Mouse (Mus musculus) liver, embryonic 16.5 days (tissue): ENCODE results near the gene U2af1l4. TPM values are rescaled to one million over a fixed set of nuclear protein-coding genes. Genes with fewer than 3 reads are reported as not detected.
A peak's percentile ranks its signal among the peaks of the same experiment; 100 is the strongest.

Experiments used
- ATAC-seq: fragments of 200-750 bp; cut with Nextera tagmentation; 2 replicates; pipeline ENCODE4 v1.8.0; 2017; ENCODE audit warnings: low read depth, mild to moderate bottlenecking, moderate number of reproducible peaks, moderate library complexity
- H3K27ac ChIP-seq: fragments of 300-500 bp; sonication (generic); 2 replicates; pipeline ENCODE4 v1.5.1; 2014; ENCODE audit warnings: mild to moderate bottlenecking, low read length
- H3K27me3 ChIP-seq: fragments of 300-500 bp; sonication (generic); 2 replicates; pipeline ENCODE4 v1.6.1; 2014; ENCODE audit warnings: low read depth, low read length, mixed read lengths; ENCODE audit not compliant: control insufficient read depth, insufficient read depth
- H3K36me3 ChIP-seq: fragments of 300-500 bp; sonication (generic); 2 replicates; pipeline ENCODE4 v1.6.1; 2014; ENCODE audit warnings: mild to moderate bottlenecking; ENCODE audit not compliant: control insufficient read depth, insufficient read depth
- H3K4me1 ChIP-seq: fragments of 300-500 bp; sonication (generic); 2 replicates; pipeline ENCODE4 v1.6.1; 2014; ENCODE audit warnings: low read depth, low read length, mixed read lengths; ENCODE audit not compliant: control insufficient read depth
- H3K4me2 ChIP-seq: fragments of 300-500 bp; sonication (generic); 2 replicates; pipeline ENCODE4 v1.6.1; 2014; ENCODE audit warnings: low read depth, low read length, mixed read lengths
- H3K4me3 ChIP-seq: fragments of 300-500 bp; sonication (generic); 2 replicates; pipeline ENCODE4 v1.5.1; 2014; ENCODE audit warnings: low read depth, mild to moderate bottlenecking, low read length
- H3K9ac ChIP-seq: fragments of 300-500 bp; sonication (generic); 2 replicates; pipeline ENCODE4 v1.6.1; 2014; ENCODE audit warnings: low read depth, low read length
- H3K9me3 ChIP-seq: fragments of 300-500 bp; sonication (generic); replicated peaks from 2 replicates; pipeline ENCODE4 v1.6.1; 2016; ENCODE audit warnings: low read length; ENCODE audit not compliant: control insufficient read depth
- WGBS: fragments of 180-500 bp; shearing (Covaris S2); extraction: QIAGEN DNeasy Blood & Tissue Kit; methylation state at CpG from one replicate; pipeline ENCODE4 v1.1.7; 2014; ENCODE audit not compliant: insufficient replicate concordance; 5-methylcytosine and 5-hydroxymethylcytosine counted together
- polyA plus RNA-seq: library from polyadenylated mRNA; unstranded; fragments of >200 nt; fragmentation: Nextera tagmentation; extraction: Ambion mirVana; gene quantifications from 2 replicates; pipeline ENCODE4 v1.2.1, GENCODE M21; 2015

Gene U2af1l4
- polyA plus RNA-seq, 1 experiment from 2014 or later = 32.6 TPM

DNA sequence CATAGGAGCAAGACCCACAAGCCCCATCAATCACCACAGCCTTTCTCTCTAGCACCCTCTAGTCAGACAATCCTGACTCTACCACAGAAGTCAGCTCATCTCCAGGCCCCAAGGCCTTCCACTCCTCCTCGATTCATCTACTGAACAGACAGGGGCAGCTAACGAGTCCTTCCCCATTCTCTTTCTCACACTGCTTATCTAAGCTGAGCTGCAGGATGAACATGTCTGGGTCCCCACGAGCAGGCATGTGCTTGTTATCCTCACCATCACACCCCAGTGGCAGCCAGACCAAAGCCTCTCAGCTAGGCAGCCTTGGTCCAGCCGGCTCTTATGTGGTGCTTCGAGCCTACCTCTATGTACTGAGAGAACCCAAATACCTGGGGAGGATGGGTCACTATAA, 9.3 kb downstream of the U2af1l4 start:
- H3K4me3 ChIP-seq = no peak overlapping the region
- ATAC-seq = peak; percentile 27; the same call in 1 of the 2 replicates
- H3K36me3 ChIP-seq = peaks cover 82% of the 10 kb centered on the region
- no peak overlapping the region for H3K27ac ChIP-seq
- H3K4me1 ChIP-seq = peaks cover 7% of the 10 kb centered on the region
- 46% methylated on average over 5 of the region's 5 CpGs for WGBS
- no peak overlapping the region for H3K9ac ChIP-seq
- H3K27me3 ChIP-seq = no peaks in the 10 kb centered on the region
- H3K4me2 ChIP-seq = no peak overlapping the region
- no peaks in the 10 kb centered on the region for H3K9me3 ChIP-seq

DNA sequence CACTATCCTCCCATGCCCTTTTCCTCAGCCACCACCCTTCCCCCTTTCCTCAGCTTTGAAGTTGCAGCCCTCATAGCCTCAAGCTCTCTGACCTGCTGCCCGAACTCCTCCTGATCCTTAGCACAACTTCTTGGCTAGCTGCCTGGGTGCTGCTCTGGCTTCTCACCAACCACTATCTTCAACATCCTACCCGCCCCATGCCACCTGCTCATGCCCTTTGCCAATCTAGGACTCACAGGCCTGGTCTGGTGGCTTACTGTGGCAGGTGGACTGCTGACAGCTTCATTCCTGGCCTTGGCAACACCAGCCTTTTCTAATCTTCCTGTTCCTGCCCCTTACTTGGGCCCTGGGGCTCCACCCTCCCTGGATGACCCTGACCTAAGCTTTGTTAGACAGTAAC, 9.9 kb downstream of the U2af1l4 start:
- no peak overlapping the region for H3K27ac ChIP-seq
- H3K36me3 ChIP-seq = peaks cover 85% of the 10 kb centered on the region
- H3K27me3 ChIP-seq = no peaks in the 10 kb centered on the region
- H3K9ac ChIP-seq = no peak overlapping the region
- no peaks in the 10 kb centered on the region for H3K9me3 ChIP-seq
- 0 out of 2 replicates have a peak, but pooled peaks have one; percentile 28 for ATAC-seq
- no peak overlapping the region for H3K4me2 ChIP-seq
- peaks cover 7% of the 10 kb centered on the region for H3K4me1 ChIP-seq
- no peak overlapping the region for H3K4me3 ChIP-seq
- WGBS = 55% methylated on average over 2 of the region's 2 CpGs

DNA sequence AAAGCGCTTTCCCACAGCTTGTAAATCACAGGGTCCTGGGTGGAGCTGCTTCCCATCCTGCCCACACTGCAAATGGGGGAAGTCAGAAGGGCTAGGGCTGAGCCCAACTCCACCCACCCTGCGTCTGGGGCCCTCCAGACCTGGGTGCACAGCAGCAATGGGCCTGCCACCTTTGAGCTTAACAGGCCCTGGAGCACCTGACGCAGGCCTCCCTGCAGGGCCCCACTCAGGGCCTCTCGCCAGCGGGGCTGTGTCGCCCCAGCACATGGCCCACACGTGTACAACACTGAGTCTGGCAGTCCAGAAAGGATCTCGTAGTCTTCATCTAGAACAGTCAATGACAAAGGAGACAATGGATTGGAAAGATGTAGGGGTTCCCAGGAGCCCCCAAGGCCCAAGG, 16.8 kb downstream of the U2af1l4 start:
- no peak overlapping the region for H3K4me2 ChIP-seq
- ATAC-seq = no peak

DNA sequence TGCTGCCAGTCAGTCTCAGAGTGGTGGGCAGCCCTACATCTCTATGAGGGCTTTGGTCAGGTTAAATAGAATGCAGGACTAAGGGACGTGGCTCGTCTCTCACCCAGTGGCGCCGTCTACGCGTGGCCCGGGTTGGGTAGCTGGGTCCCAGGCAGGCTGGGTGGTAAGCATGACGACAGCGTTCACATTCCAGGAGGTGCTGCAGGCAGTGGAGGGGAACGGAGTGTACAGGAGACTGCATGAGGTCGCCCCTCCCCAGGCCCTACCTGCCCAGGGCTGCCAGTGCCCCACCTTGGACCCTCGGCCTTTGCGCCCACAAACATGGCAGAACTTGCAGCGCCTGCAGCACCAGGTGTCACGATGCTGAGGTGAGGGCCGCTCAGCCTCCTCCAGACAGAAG, 18.4 kb downstream of the U2af1l4 start:
- Histone ChIP-seq H3K9me3 (no peaks in the 10 kb centered on the region), H3K4me3 (no peak overlapping the region), H3K27me3 (no peaks in the 10 kb centered on the region), H3K27ac (no peak overlapping the region), H3K4me1 (peaks cover under 1% of the 10 kb centered on the region), H3K9ac (no peak overlapping the region), H3K36me3 (peaks cover 79% of the 10 kb centered on the region), H3K4me2 (no peak overlapping the region)
- WGBS = 86% methylated on average over 16 of the region's 16 CpGs
- ATAC-seq = no peak

More for the DNA sequence above, 16.8 kb downstream of the U2af1l4 start:
- Histone ChIP-seq H3K27ac (no peak overlapping the region), H3K9ac (no peak overlapping the region), H3K36me3 (peaks cover 78% of the 10 kb centered on the region), H3K4me1 (no peaks in the 10 kb centered on the region), H3K9me3 (no peaks in the 10 kb centered on the region), H3K27me3 (no peaks in the 10 kb centered on the region), H3K4me3 (no peak overlapping the region)
- 77% methylated on average over 8 of the region's 8 CpGs for WGBS

DNA sequence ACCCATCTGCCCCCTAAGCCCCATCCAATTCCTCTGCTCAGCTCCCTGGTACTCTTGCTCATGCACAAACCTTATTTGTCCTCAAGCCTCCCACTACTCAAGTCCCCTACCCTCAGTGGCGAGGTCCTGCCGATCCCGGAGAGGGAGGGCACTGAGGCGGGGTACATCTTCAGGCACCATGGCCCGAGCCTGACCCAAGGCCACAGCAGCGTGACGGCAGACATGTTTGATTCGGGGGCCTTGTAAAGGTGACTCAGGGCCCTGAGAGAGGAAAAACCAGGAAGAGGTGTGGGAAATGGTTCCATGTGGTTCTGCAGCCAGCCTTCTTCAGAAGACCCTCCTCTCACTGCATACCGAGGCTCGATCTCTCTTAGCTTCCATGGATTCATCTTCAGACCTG, 21.2 kb downstream of the U2af1l4 start:
- H3K4me3 ChIP-seq = no peak overlapping the region
- H3K4me2 ChIP-seq = no peak overlapping the region
- no peak for ATAC-seq
- 86% methylated on average over 10 of the region's 10 CpGs for WGBS
- H3K27me3 ChIP-seq = no peaks in the 10 kb centered on the region
- H3K9ac ChIP-seq = no peak overlapping the region
- H3K4me1 ChIP-seq = peaks cover 14% of the 10 kb centered on the region
- no peak overlapping the region for H3K27ac ChIP-seq
- no peaks in the 10 kb centered on the region for H3K9me3 ChIP-seq
- peaks cover 58% of the 10 kb centered on the region for H3K36me3 ChIP-seq

DNA sequence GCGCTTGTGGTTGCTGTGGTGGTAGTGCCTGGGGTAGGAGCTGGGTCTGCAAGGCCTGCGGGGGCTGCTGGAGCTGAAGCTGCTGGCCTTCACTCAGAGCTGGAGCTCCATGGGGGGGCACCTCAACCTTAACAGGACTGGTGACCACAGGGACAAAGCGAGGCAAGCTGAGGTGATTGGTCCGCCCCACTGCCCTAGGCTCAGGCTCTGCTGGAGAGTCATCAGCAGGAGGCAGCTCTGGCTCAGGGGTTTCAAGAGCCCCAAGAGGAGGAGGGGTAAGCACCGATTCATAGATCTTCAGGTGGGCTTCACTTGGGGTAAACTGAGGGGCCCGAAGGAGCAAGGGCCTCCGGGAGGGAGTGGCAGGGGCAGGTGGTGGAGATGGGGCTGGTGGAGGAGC, 22.1 kb downstream of the U2af1l4 start:
- Histone ChIP-seq H3K36me3 (peaks cover 49% of the 10 kb centered on the region), H3K27ac (no peak overlapping the region), H3K27me3 (no peaks in the 10 kb centered on the region), H3K4me1 (peaks cover 22% of the 10 kb centered on the region), H3K4me3 (no peak overlapping the region), H3K9ac (no peak overlapping the region), H3K4me2 (no peak overlapping the region), H3K9me3 (no peaks in the 10 kb centered on the region)
- no peak for ATAC-seq
- WGBS = 88% methylated on average over 7 of the region's 7 CpGs

DNA sequence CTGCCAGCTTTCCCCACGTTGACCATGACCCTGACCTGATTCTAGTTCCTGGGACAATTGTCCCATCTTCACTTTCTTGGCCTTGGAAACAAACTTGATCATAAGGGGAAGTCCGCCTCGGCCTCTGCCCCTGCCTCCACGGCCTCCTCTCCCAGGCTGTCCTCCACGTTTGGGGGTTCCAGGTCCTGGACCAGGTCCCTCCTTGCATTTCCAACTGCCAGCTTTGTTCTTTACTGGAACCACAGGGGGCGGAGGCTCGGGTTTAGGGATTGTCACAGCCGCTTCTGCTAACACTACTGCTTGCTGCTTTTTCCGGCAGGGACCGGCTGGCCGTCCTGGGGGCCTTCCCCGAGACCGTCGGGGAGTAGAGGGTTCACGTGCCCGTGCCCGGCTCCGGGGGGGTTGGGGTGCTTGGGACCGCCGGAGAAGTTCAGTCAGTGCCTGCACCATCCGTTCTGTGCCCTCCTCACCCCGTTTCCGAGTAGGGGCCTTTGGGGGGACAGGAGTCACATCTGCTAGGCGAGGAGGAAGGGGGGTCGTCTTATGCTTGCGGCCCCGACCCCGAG, 23.4 kb downstream of the U2af1l4 start:
- Histone ChIP-seq H3K9ac (no peak overlapping the region; the same call in 1 of the 2 replicates), H3K36me3 (peaks cover 41% of the 10 kb centered on the region), H3K9me3 (no peaks in the 10 kb centered on the region), H3K4me3 (no peak overlapping the region), H3K27ac (no peak overlapping the region), H3K4me2 (peak overlapping the region; percentile 93; the same call in 1 of the 2 replicates), H3K4me1 (peaks cover 22% of the 10 kb centered on the region), H3K27me3 (no peaks in the 10 kb centered on the region)
- ATAC-seq = no peak
- 88% methylated on average over 28 of the region's 28 CpGs for WGBS

DNA sequence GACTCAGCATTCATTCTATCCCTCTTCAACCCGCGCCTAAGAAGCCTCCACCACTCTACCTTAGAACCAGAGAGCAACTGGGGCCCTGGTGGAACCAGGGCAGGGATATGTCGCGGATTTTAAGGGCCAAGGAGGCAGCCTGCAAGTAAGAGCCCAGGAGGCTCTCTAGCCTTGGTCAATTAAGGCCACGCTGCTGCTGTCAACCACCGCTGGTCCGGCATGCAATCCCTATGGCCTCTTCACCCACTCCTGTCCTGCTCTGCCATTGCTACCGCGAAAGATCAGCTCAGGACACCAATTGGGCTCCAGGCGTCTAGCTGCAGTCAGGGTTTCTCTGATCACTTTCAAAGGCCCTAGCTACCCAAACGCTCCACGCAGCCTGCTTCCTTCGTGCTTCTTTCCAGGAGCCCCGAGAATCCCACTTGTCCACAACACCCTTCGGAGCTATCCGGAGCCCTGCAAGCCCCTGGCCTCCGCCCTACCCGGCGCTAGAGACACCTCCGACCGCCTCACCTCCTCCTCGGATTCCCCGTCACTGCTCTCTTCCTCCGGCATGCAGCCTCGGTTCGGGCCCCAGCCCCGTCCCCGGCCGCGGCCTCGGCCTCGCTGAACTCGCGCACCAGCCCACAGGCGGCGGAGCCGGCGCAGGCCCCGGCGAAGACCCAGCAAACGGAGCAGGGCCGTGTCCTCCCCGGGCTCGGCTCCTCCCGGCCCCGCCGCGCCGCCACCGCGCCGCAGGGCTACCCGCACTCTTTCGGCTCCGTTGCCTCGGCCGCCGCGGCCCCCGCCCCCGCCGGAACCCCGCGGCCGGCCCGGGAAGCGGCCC, 25.0 kb downstream of the U2af1l4 start:
- H3K4me3 ChIP-seq = peak overlapping the region; percentile 95
- peak overlapping the region; percentile 87 for H3K27ac ChIP-seq
- H3K9me3 ChIP-seq = no peaks in the 10 kb centered on the region
- WGBS = under 1% methylated on average over 54 of the region's 67 CpGs
- peak overlapping the region; percentile 99 for H3K9ac ChIP-seq
- peaks cover 22% of the 10 kb centered on the region for H3K4me1 ChIP-seq
- H3K27me3 ChIP-seq = no peaks in the 10 kb centered on the region
- ATAC-seq = peak; percentile 11
- peaks cover 33% of the 10 kb centered on the region for H3K36me3 ChIP-seq
- peak overlapping the region; percentile 93 for H3K4me2 ChIP-seq
